Mouse (Mus musculus) cortical plate, adult 2 months (tissue): ENCODE data around the gene Hoxa5. TPM values are rescaled to one million over a fixed set of nuclear protein-coding genes. Genes with fewer than 3 reads are reported as not detected.

Experiments used
- H3K27ac ChIP-seq: fragments of 200-500 bp; 2 replicates; pipeline ENCODE4 v1.5.1; 2012; ENCODE audit warnings: low read length, control low read depth, inconsistent platforms; ENCODE audit not compliant: insufficient read depth
- H3K4me1 ChIP-seq: fragments of 200-500 bp; 2 replicates; pipeline ENCODE4 v1.6.1; 2011; ENCODE audit warnings: low read length; ENCODE audit not compliant: control insufficient read depth, insufficient read depth
- H3K4me3 ChIP-seq: fragments of 200-500 bp; 2 replicates; pipeline ENCODE4 v1.5.1; 2011; ENCODE audit warnings: mild to moderate bottlenecking, low read length, control low read depth; ENCODE audit not compliant: insufficient read depth
- CTCF ChIP-seq: fragments of 200-500 bp; IDR thresholded peaks from 2 replicates; pipeline ENCODE4 v1.5.1; 2011; ENCODE audit warnings: mild to moderate bottlenecking, control low read depth, low read length; ENCODE audit not compliant: insufficient read depth; ENCODE audit errors: extremely low read depth
- POLR2A ChIP-seq: fragments of 200-500 bp; IDR thresholded peaks from 2 replicates; pipeline ENCODE4 v1.6.1; 2011; ENCODE audit warnings: mild to moderate bottlenecking, low read length, control low read depth; ENCODE audit not compliant: insufficient read depth; ENCODE audit errors: extremely low read depth
- polyA plus RNA-seq: library from polyadenylated mRNA; depleted of rRNA; stranded (reverse); fragments of >200 nt; gene quantifications from 2 replicates; pipeline ENCODE4 v1.2.3, GENCODE M21; 2012

Hoxa5 gene
- polyA plus RNA-seq, 1 experiment, result not detected

- no peak for TF ChIP-seq POLR2A
- TF ChIP-seq CTCF, result no peak
- Histone ChIP-seq H3K4me1 (no peaks in the 10 kb centered on the region), H3K27ac (no peak overlapping the region), H3K4me3 (no peak overlapping the region)
Measured at GRCm38 (mm10) chr6:52215070-52215469, 10.7 kb upstream of the Hoxa5 start.

- Histone ChIP-seq H3K27ac (no peak overlapping the region), H3K4me3 (no peak overlapping the region)
- TF ChIP-seq POLR2A (no peak), CTCF (no peak)
Measured at GRCm38 (mm10) chr6:52214271-52214670, 9.9 kb upstream of the Hoxa5 start.

DNA sequence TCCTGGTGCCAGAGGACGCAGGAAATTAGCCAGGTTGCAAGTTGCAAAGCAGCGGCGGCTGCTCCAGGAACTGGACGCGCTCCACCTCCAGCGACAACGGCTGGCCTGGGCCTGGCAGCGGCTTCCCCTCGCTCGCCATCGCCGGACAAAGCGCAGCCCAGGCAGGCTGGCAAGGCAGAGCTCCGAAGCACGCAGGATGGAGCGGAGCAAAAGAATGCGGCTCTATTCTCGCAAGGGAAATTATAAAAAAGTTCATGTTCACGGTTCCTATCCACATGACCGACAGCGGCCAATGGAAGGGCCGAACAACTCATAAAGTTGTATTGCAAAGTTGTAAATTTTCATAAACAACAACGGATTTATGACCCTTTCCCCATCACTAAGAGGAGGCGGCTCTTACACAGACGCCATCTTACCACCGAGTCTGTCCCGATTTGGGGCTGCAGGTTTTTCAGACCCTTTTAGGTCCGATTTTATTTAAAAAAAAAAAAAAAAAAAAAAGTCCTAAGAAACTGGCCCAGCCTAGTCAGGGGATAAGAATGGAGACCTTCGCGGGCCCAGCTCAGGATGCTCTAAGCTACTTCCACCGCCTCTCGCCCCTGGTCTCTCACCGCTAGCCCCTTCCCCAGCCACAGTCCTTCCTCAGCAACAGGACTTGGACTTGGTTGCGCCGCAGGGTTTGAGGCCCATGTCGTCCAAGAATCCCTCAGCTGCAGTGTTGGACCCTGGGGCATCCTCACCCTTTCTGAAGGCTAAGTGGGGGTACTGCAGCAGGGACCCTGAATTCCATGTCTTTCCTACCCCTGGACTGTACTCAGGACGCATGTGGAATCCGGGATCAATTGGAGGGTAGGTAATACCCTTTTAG, 9.0 kb upstream of the Hoxa5 start, which contains the start of the genes Hoxa3 and Gm28308:
TSS of gene Hoxa3 (minus strand) at position 218 of the 868 bp plus-strand sequence.
TSS of gene Gm28308 (minus strand) at position 221 of the 868 bp plus-strand sequence.
- H3K4me3 ChIP-seq, result no peak within 1 kb of the TSS
- H3K27ac ChIP-seq, result no peak within 1 kb of the TSS
- TF ChIP-seq POLR2A (no peak), CTCF (no peak)
- H3K4me1 ChIP-seq, result no peaks in the 10 kb centered on the region

More at GRCm38 (mm10) chr6:52214271-52214670, 9.9 kb upstream of the Hoxa5 start:
- H3K4me1 ChIP-seq, result no peaks in the 10 kb centered on the region

GRCm38 (mm10) chr6:52212556-52213118, 8.2 kb upstream of the Hoxa5 start:
- TF ChIP-seq POLR2A (no peak), CTCF (no peak)
- Histone ChIP-seq H3K27ac (no peak overlapping the region), H3K4me1 (no peaks in the 10 kb centered on the region), H3K4me3 (no peak overlapping the region)

DNA sequence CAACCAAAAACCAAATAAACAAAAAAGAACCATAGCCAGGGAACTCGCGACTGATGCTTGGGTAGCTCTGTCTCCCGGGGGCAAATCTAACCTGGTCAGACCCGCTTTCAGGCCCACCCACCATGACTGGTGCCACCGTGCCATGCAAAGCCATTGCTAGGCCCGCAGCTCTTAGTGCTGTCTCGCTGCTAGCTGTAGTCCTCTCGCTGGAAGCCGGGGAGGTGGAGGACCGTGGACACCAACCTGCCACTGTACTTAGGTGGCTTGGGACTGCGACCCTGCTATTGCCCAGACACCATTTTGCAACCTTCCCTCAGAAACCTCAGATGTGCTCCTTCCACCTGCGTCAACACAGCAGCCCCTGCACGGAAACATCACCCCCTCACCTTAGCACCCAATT, 7.6 kb upstream of the Hoxa5 start:
- Histone ChIP-seq H3K27ac (no peak overlapping the region), H3K4me3 (no peak overlapping the region), H3K4me1 (no peaks in the 10 kb centered on the region)
- TF ChIP-seq POLR2A (no peak), CTCF (no peak)

DNA sequence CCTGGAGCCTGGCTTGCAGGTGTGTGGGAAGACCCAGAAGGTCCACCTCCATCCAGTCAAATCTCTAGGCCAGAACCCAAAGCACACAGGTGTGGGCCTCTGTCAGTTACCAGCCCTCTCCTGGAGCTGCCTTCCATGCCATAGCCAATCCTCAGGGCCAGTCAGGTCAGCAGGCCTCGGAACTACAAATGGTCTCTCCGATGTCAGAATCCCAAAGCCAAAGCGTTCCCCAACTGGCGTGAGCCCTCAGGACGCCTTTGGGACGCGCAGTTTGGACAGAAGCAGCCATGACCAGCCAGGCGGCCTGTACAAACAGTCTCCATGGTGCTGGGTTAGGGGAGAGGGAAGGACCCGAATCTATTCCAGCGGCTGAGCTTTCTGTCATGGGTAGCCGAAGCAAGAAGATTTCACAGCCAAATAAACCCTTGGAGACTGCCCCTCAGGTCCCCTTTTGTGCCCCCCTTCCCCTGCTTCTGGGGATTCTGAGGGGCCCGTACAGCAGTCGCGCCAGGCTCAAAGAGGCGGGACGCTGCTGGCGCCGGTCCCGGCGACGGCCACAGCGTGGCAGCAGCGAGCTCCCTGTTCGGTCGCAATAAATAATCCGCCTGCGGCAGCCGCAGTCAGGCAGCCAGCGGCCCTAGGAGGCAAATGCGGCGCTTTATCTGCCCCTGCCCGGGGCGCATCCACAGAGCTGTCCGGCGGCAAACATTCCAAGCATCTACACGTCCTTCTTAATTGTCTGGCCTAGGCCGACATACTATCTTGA, 7.0 kb upstream of the Hoxa5 start:
- Histone ChIP-seq H3K27ac (no peak overlapping the region), H3K4me3 (no peak overlapping the region), H3K4me1 (no peaks in the 10 kb centered on the region)
- TF ChIP-seq CTCF, result peak; percentile 30; the same call in 1 of the 2 replicates
- no peak for TF ChIP-seq POLR2A

- no peak overlapping the region for H3K27ac ChIP-seq
- no peak overlapping the region for H3K4me3 ChIP-seq
- H3K4me1 ChIP-seq, result no peaks in the 10 kb centered on the region
- no peak for TF ChIP-seq POLR2A
- no peak for TF ChIP-seq CTCF
Measured at GRCm38 (mm10) chr6:52209685-52210046, 5.3 kb upstream of the Hoxa5 start.

DNA sequence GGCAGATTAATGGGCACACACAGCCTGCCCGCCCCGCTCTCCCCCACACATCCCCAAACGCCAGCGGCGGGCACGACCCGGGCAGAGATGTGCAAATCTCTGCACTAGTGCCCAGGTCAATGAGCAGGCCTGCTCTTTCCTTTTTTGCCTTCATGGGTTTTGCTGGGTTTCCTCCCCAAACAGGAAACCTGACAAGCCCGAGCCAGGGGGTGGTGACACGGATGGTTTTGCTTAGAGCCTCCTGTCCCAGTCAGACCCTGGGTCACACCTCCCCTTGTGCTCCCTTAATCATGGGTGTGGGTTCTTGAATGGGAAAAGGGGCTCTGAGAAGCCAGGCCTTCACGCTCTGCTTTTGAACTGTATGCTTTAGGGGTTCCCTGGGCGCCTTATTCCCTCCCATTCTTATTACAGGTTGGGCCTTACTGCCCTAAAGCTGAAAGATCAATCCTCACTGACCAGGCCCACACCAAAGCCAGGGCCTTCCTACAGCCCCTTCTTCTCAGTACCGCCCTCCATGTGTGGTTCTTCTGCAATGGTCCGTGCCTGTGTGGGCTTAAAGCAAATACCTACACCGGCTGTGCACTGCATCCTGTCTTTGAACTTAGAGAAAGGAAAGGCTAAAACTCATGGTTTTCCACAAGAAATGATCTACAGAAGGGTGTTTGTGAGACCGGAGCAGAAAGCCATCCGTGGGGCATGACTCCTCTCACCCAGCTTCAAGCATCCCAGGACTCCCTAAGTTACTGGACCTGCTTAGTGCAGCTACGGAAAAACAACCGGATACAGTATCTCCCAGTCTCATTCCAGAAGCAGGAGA, 4.7 kb upstream of the Hoxa5 start:
- TF ChIP-seq POLR2A (no peak), CTCF (no peak)
- H3K27ac ChIP-seq, result no peak overlapping the region
- no peak overlapping the region for H3K4me3 ChIP-seq
- H3K4me1 ChIP-seq, result no peaks in the 10 kb centered on the region
